Mouse (Mus musculus) MEL (cell line): Measurements from ENCODE around the gene Prkcz. TPM values are rescaled to one million over a fixed set of nuclear protein-coding genes. Genes with fewer than 3 reads are reported as not detected.

Experiments used
- DNase-seq: peaks from one replicate; pipeline ENCODE4 v3.0.0; 2011; ENCODE audit warnings: low read depth, low spot score
- H3K27ac ChIP-seq: 2 replicates; pipeline ENCODE4 v1.5.1; 2012; ENCODE audit warnings: low read depth, mild to moderate bottlenecking, control low read depth, low read length, moderate library complexity; ENCODE audit not compliant: control insufficient read depth
- H3K27me3 ChIP-seq, 2 experiments: fragments of 150-350 bp in 1 of 2; sonication (generic) in 1 of 2; 2 replicates each; pipeline ENCODE4 v1.6.1; 2012; ENCODE audit warnings: low read length in 2 of 2, mild to moderate bottlenecking in 2 of 2, improper control_type of control experiment in 1 of 2, moderate library complexity in 1 of 2; ENCODE audit not compliant: insufficient read depth in 2 of 2, control insufficient read depth in 1 of 2
- H3K36me3 ChIP-seq, 2 experiments: 2 replicates each; pipeline ENCODE4 v1.6.1; 2012 to 2014; ENCODE audit warnings: low read length in 2 of 2, improper control_type of control experiment in 1 of 2, inconsistent platforms in 1 of 2, mild to moderate bottlenecking in 1 of 2; ENCODE audit not compliant: insufficient read depth in 2 of 2, control insufficient read depth in 1 of 2
- H3K4me1 ChIP-seq, 2 experiments: fragments of 150-350 bp in 1 of 2; sonication (generic) in 1 of 2; 2 replicates each; pipeline ENCODE4 v1.6.1; 2012; ENCODE audit warnings: low read length in 2 of 2, improper control_type of control experiment in 1 of 2, mild to moderate bottlenecking in 1 of 2; ENCODE audit not compliant: insufficient read depth in 2 of 2, control insufficient read depth in 1 of 2
- H3K4me3 ChIP-seq, 2 experiments: fragments of 150-350 bp in 1 of 2; sonication (generic) in 1 of 2; 2 replicates each; pipeline ENCODE4 v1.5.1; 2012; ENCODE audit warnings: low read depth in 2 of 2, low read length in 2 of 2, mild to moderate bottlenecking in 2 of 2, moderate library complexity in 2 of 2, control low read depth in 1 of 2, improper control_type of control experiment in 1 of 2; ENCODE audit not compliant: control insufficient read depth in 1 of 2, insufficient read depth in 1 of 2
- H3K79me2 ChIP-seq: 2 replicates; pipeline ENCODE4 v1.6.1; 2012; ENCODE audit warnings: mild to moderate bottlenecking, low read length, moderate library complexity; ENCODE audit not compliant: control insufficient read depth, poor library complexity, insufficient read depth
- H3K9ac ChIP-seq: 2 replicates; pipeline ENCODE4 v1.6.1; 2012; ENCODE audit warnings: low read depth, mild to moderate bottlenecking, control low read depth, low read length, moderate library complexity; ENCODE audit not compliant: control insufficient read depth, poor library complexity, severe bottlenecking
- H3K9me3 ChIP-seq: fragments of 150-350 bp; sonication (generic); replicated peaks from 2 replicates; pipeline ENCODE4 v1.6.1; 2012; ENCODE audit warnings: mild to moderate bottlenecking, low read length, improper control_type of control experiment, moderate library complexity; ENCODE audit not compliant: insufficient read depth
- BHLHE40 ChIP-seq: IDR thresholded peaks from 2 replicates; pipeline ENCODE4 v1.6.1; 2012; ENCODE audit warnings: low read depth, mild to moderate bottlenecking, inconsistent platforms, low read length, improper control_type of control experiment, borderline replicate concordance
- CHD2 ChIP-seq: IDR thresholded peaks from 2 replicates; pipeline ENCODE4 v1.6.1; 2011; ENCODE audit warnings: low read length, improper control_type of control experiment
- CTCF ChIP-seq, 3 experiments: IDR thresholded peaks in 2 of 3; conservative IDR thresholded peaks in 1 of 3; 2 replicates each; pipeline ENCODE4 v1.5.1; 2011 to 2012; ENCODE audit warnings: low read length in 3 of 3, low read depth in 2 of 3, mild to moderate bottlenecking in 2 of 3, improper control_type of control experiment in 1 of 3, inconsistent platforms in 1 of 3, mixed read lengths in 1 of 3, moderate library complexity in 1 of 3; ENCODE audit not compliant: control insufficient read depth in 1 of 3, insufficient read depth in 1 of 3, poor library complexity in 1 of 3, severe bottlenecking in 1 of 3
- E2F4 ChIP-seq: IDR thresholded peaks from 2 replicates; pipeline ENCODE4 v1.6.1; 2011; ENCODE audit warnings: low read depth, low read length, improper control_type of control experiment, borderline replicate concordance
- ELF1 ChIP-seq: IDR thresholded peaks from 2 replicates; pipeline ENCODE4 v1.6.1; 2014; ENCODE audit warnings: low read depth, mild to moderate bottlenecking, inconsistent platforms, low read length, improper control_type of control experiment, moderate library complexity
- EP300 ChIP-seq, 2 experiments: IDR thresholded peaks; 2 replicates each; pipeline ENCODE4 v1.6.1; 2011; ENCODE audit warnings: improper control_type of control experiment in 2 of 2, low read length in 2 of 2, low read depth in 1 of 2, mild to moderate bottlenecking in 1 of 2
- HCFC1 ChIP-seq: IDR thresholded peaks from 2 replicates; pipeline ENCODE4 v1.6.1; 2012; ENCODE audit warnings: low read depth, mild to moderate bottlenecking, inconsistent platforms, low read length, improper control_type of control experiment, moderate library complexity
- KAT2A ChIP-seq: conservative IDR thresholded peaks from 2 replicates; pipeline ENCODE4 v1.6.1; 2012; ENCODE audit warnings: low read depth, low read length, improper control_type of control experiment, inconsistent platforms
- MAX ChIP-seq: IDR thresholded peaks from 2 replicates; pipeline ENCODE4 v1.6.1; 2011; ENCODE audit warnings: low read length, improper control_type of control experiment
- MEF2A ChIP-seq: IDR thresholded peaks from 2 replicates; pipeline ENCODE4 v1.6.1; 2014; ENCODE audit warnings: low read depth, mild to moderate bottlenecking, inconsistent platforms, low read length, improper control_type of control experiment; ENCODE audit not compliant: poor library complexity, insufficient replicate concordance, severe bottlenecking; ENCODE audit errors: extremely low read depth
- MXI1 ChIP-seq: IDR thresholded peaks from 2 replicates; pipeline ENCODE4 v1.6.1; 2011; ENCODE audit warnings: mild to moderate bottlenecking, low read depth, low read length, improper control_type of control experiment
- MYC ChIP-seq: IDR thresholded peaks from 2 replicates; pipeline ENCODE4 v1.6.1; 2011; ENCODE audit warnings: low read depth, mild to moderate bottlenecking, low read length, improper control_type of control experiment, moderate library complexity
- POLR2AphosphoS5 ChIP-seq: IDR thresholded peaks from 2 replicates; pipeline ENCODE4 v1.6.1; 2012; ENCODE audit warnings: low read depth, borderline replicate concordance, mild to moderate bottlenecking, inconsistent platforms, low read length, moderate library complexity, mixed read lengths
- RCOR1 ChIP-seq: IDR thresholded peaks from 2 replicates; pipeline ENCODE4 v1.6.1; 2012; ENCODE audit warnings: low read depth, mild to moderate bottlenecking, inconsistent platforms, low read length, improper control_type of control experiment
- TAL1 ChIP-seq: IDR thresholded peaks from 2 replicates; pipeline ENCODE4 v1.6.1; 2012; ENCODE audit warnings: mild to moderate bottlenecking, inconsistent platforms, low read length, moderate library complexity, mixed read lengths
- UBTF ChIP-seq: IDR thresholded peaks from 2 replicates; pipeline ENCODE4 v1.6.1; 2012; ENCODE audit warnings: low read depth, mild to moderate bottlenecking, inconsistent platforms, low read length, improper control_type of control experiment, moderate library complexity, borderline replicate concordance; ENCODE audit not compliant: insufficient read depth
- polyA plus RNA-seq, 2 experiments: library from polyadenylated mRNA; stranded (reverse) in 1 of 2; unstranded in 1 of 2; fragments of >175 nt in 1 of 2; fragments of >200 nt in 1 of 2; gene quantifications; 2 replicates each; pipeline versions ENCODE4 v1.2.1 to v1.2.4; 2012; ENCODE audit warnings: low replicate concordance in 2 of 2, low read depth in 1 of 2; ENCODE audit not compliant: insufficient read length in 2 of 2, insufficient read depth in 1 of 2, missing spikeins in 1 of 2
- total RNA-seq: library from RNA; depleted of rRNA; stranded (reverse); fragments of 300-350 nt; gene quantifications from 2 replicates; pipeline ENCODE4 v1.2.3, GENCODE M21; 2012

Prkcz gene
- total and polyA plus RNA-seq, 3 experiments: 0.12 to 0.92 TPM; not detected in 1

- DNase-seq: no peak
- H3K36me3 ChIP-seq: no peaks in the 10 kb centered on the region
- H3K27me3 ChIP-seq: peaks cover 4 to 11% of the 10 kb centered on the region in 2 experiments
- TF ChIP-seq EP300 (IDR thresholded peaks at IDR 0.05; ENCODE audit: low read depth in 1 of 2, low read length in 2 of 2): no peak
- no peak for TF ChIP-seq KAT2A
- TF ChIP-seq RCOR1: no peak
- TF ChIP-seq MXI1: no peak
- no peak for TF ChIP-seq MEF2A
- no peak for TF ChIP-seq ELF1
- no peak for TF ChIP-seq POLR2AphosphoS5
- no peak for TF ChIP-seq E2F4
- TF ChIP-seq CTCF (IDR thresholded peaks at IDR 0.05 in 2 of 3, conservative IDR thresholded peaks at IDR 0.05 in 1 of 3; ENCODE audit: control insufficient read depth in 1 of 3, insufficient read depth in 1 of 3, low read depth in 2 of 3, low read length in 3 of 3, poor library complexity in 1 of 3, severe bottlenecking in 1 of 3): no peak
- no peak for TF ChIP-seq TAL1
- H3K79me2 ChIP-seq: no peaks in the 10 kb centered on the region
- H3K4me1 ChIP-seq: no peaks in the 10 kb centered on the region
- H3K9ac ChIP-seq: no peak overlapping the region
- no peaks in the 10 kb centered on the region for H3K9me3 ChIP-seq
- H3K4me3 ChIP-seq: no peak overlapping the region
- H3K27ac ChIP-seq: no peak overlapping the region
Observed at GRCm38 (mm10) chr4:155382752-155383151, 21.6 kb upstream of the Prkcz start.

- Histone ChIP-seq H3K9ac (no peak overlapping the region), H3K4me1 (no peaks in the 10 kb centered on the region), H3K4me3 (no peak overlapping the region), H3K27me3 (peaks cover 4 to 13% of the 10 kb centered on the region in 2 experiments), H3K79me2 (no peaks in the 10 kb centered on the region), H3K9me3 (no peaks in the 10 kb centered on the region), H3K36me3 (no peaks in the 10 kb centered on the region), H3K27ac (no peak overlapping the region)
- no peak for DNase-seq
- TF ChIP-seq HCFC1 (no peak), MYC (no peak), BHLHE40 (no peak), RCOR1 (no peak), EP300 (IDR thresholded peaks at IDR 0.05; ENCODE audit: low read depth in 1 of 2, low read length in 2 of 2) (no peak), TAL1 (no peak), UBTF (no peak), CHD2 (no peak), MAX (no peak)
Observed at GRCm38 (mm10) chr4:155381974-155382373, 20.8 kb upstream of the Prkcz start.
